Mouse (Mus musculus) embryo, embryonic 9.5 days (tissue): ENCODE results near the gene Dffa.
"Not testable (repeated sequence)": the region's sequence is repeated elsewhere in the genome, so short reads cannot be mapped to it uniquely, and the experiment has no call there.

Source experiments
- DNase-seq: peaks from one replicate; pipeline ENCODE4 v3.0.0-alpha.2; 2017; ENCODE audit errors: extremely low spot score

Gene Dffa

GRCm38 (mm10) chr4:149148084-149148483, 44.1 kb downstream of the Dffa start:
- DNase-seq = no peak

- DNase-seq = no peak
Observed at GRCm38 (mm10) chr4:149149196-149149595, 45.2 kb downstream of the Dffa start.

- no peak for DNase-seq
Observed at GRCm38 (mm10) chr4:149149611-149150010, 45.7 kb downstream of the Dffa start.

- no peak for DNase-seq
Observed at GRCm38 (mm10) chr4:149150256-149150655, 46.3 kb downstream of the Dffa start.

GRCm38 (mm10) chr4:149150721-149151120, 46.8 kb downstream of the Dffa start:
- no peak for DNase-seq

GRCm38 (mm10) chr4:149154859-149155258, 50.9 kb downstream of the Dffa start:
- no peak for DNase-seq

- DNase-seq = no peak
Observed at GRCm38 (mm10) chr4:149155711-149156110, 51.8 kb downstream of the Dffa start.

GRCm38 (mm10) chr4:149157415-149157973, 53.5 kb downstream of the Dffa start:
- no peak for DNase-seq

- DNase-seq = no peak
Observed at GRCm38 (mm10) chr4:149159203-149159602, 55.3 kb downstream of the Dffa start.

- DNase-seq = no peak
Observed at GRCm38 (mm10) chr4:149159891-149160290, 55.9 kb downstream of the Dffa start.

- no peak for DNase-seq
Observed at GRCm38 (mm10) chr4:149161166-149161565, 57.2 kb downstream of the Dffa start.

GRCm38 (mm10) chr4:149163196-149163595, 59.2 kb downstream of the Dffa start:
- no peak for DNase-seq

- DNase-seq = no peak
Observed at GRCm38 (mm10) chr4:149164150-149164549, 60.2 kb downstream of the Dffa start.

- DNase-seq = peak; percentile 95
Observed at GRCm38 (mm10) chr4:149166215-149166946, 62.4 kb downstream of the Dffa start, which contains the start of gene Pgd. Gene Pgd, minus strand, starts transcription at chr4:149166771.

GRCm38 (mm10) chr4:149166957-149167611, 63.1 kb downstream of the Dffa start:
- DNase-seq = no peak

GRCm38 (mm10) chr4:149168016-149168415, 64.1 kb downstream of the Dffa start:
- no peak for DNase-seq

- not testable (repeated sequence) for DNase-seq
Observed at GRCm38 (mm10) chr4:149169926-149170325, 66.0 kb downstream of the Dffa start.
